8 mouse cellular contexts compared by ENCODE assay signal in genomic region chr13:104179176-104179888, GRCm38 (mm10). TPM values are rescaled to one million over a fixed set of nuclear protein-coding genes. Genes with fewer than 3 reads are reported as not detected.
DNase-seq lines count a peak whose midpoint lies in the region; ATAC-seq and TF ChIP-seq lines count a peak whose summit lies in the region.

No protein-coding gene starts in this region.

- no peak for DNase-seq in heart, postnatal 14 days
- DNase-seq in MN1 (ENCODE audit: low spot score) = peak; percentile 22
- DNase-seq in heart, postnatal 0 days (ENCODE audit: low spot score) = peak; percentile 14
- no peak for DNase-seq in thymus, postnatal 14 days
- DNase-seq in layer of hippocampus, postnatal 25 days (ENCODE audit: extremely low spot score in 1 of 2, low spot score in 1 of 2) = no peak
- DNase-seq in layer of hippocampus, adult 11-12 months (ENCODE audit: low spot score) = no peak

- 10% methylated on average over 13 of the region's 13 CpGs for WGBS in heart, embryonic 13.5 days
- WGBS in heart, postnatal 0 days = 8% methylated on average over 13 of the region's 13 CpGs

- no peaks in the 10 kb centered on the region for H3K27me3 ChIP-seq in heart, embryonic 13.5 days (replicated peaks)
- H3K27me3 ChIP-seq in heart, postnatal 0 days (ENCODE audit: control insufficient read depth, insufficient read depth, low read length) = no peaks in the 10 kb centered on the region

- ATAC-seq in heart, embryonic 13.5 days (ENCODE audit: extremely low read depth, insufficient number of reproducible peaks, low FRiP score, low TSS enrichment) = no peak
- no peak for ATAC-seq in heart, postnatal 0 days (ENCODE audit: insufficient read depth, low read depth)
- peak; percentile 49 for ATAC-seq in megakaryocyte-erythroid progenitor cell, adult 5-6 weeks (replicated peaks; ENCODE audit: low FRiP score, low TSS enrichment, poor library complexity, severe bottlenecking)

- H3K9ac ChIP-seq in heart, embryonic 13.5 days = peak overlapping the region; percentile 93
- H3K9ac ChIP-seq in heart, postnatal 0 days (replicated peaks; ENCODE audit: low read depth, low read length) = peak overlapping the region; percentile 83

- TF ChIP-seq CTCF in heart, postnatal 0 days (IDR thresholded peaks at IDR 0.05; ENCODE audit: low read depth) = no peak

- no peak for TF ChIP-seq EP300 in heart, postnatal 0 days (IDR thresholded peaks at IDR 0.05; ENCODE audit: low read depth)

- H3K9me3 ChIP-seq in heart, embryonic 13.5 days = no peaks in the 10 kb centered on the region
- no peaks in the 10 kb centered on the region for H3K9me3 ChIP-seq in heart, postnatal 0 days (replicated peaks; ENCODE audit: control insufficient read depth, low read length)

- peak overlapping the region; percentile 83 for H3K4me3 ChIP-seq in heart, embryonic 13.5 days
- H3K4me3 ChIP-seq in heart, postnatal 0 days (ENCODE audit: low read depth, low read length) = peak overlapping the region; percentile 98

- peaks cover 18% of the 10 kb centered on the region for H3K4me1 ChIP-seq in heart, embryonic 13.5 days
- H3K4me1 ChIP-seq in heart, postnatal 0 days (ENCODE audit: control insufficient read depth, insufficient read depth) = peaks cover 14% of the 10 kb centered on the region

- H3K36me3 ChIP-seq in heart, embryonic 13.5 days = peaks cover 43% of the 10 kb centered on the region
- H3K36me3 ChIP-seq in heart, postnatal 0 days (replicated peaks; ENCODE audit: control insufficient read depth, insufficient read depth, low read length) = peaks cover 19% of the 10 kb centered on the region; the same call in 1 of the 2 replicates

- intact Hi-C loops in heart, postnatal 14 days (cut with DNase I) = loop anchor here (5.0 kb wide), 1 partner anchor 48 kb away; the partner anchor contains the start of genes Cenpk and Ppwd1

- H3K27ac ChIP-seq in heart, embryonic 13.5 days (replicated peaks) = peak overlapping the region; percentile 82
- peak overlapping the region; percentile 85 for H3K27ac ChIP-seq in heart, postnatal 0 days (ENCODE audit: low read depth)

- H3K4me2 ChIP-seq in heart, embryonic 13.5 days = peak overlapping the region; percentile 83
- peak overlapping the region; percentile 69 for H3K4me2 ChIP-seq in heart, postnatal 0 days (ENCODE audit: low read depth, low read length)

RNA-seq across cellular contexts. Expression of gene Trim23, which starts 0.7 kb away (rescaled TPM):
- 13.6 and 14.5 TPM in 2 replicates for polyA plus RNA-seq in heart, embryonic 13.5 days (2015; fragmentation: Nextera tagmentation; extraction: Ambion mirVana)
- total RNA-seq in heart, postnatal 14 days (2021) = 10 to 100 TPM; 18.8 to 20.6 TPM
- total RNA-seq in heart, postnatal 0 days (2014; rRNA removed; ENCODE audit: low replicate concordance) = 16.8 and 20.6 TPM in 2 replicates
- 13.2 and 14.3 TPM in 2 replicates for polyA plus RNA-seq in heart, postnatal 0 days (2015; fragmentation: Nextera tagmentation; extraction: Ambion mirVana)
- 13.4 and 13.6 TPM in 2 replicates for total RNA-seq in megakaryocyte-erythroid progenitor cell, adult 5-6 weeks (2014; fragmentation: Nextera tagmentation)
- total RNA-seq in megakaryocyte-erythroid progenitor cell, adult 5-6 weeks (2017) = 29.4 and 33.7 TPM in 2 replicates
- total RNA-seq in layer of hippocampus, postnatal 25 days (2021) = 10 to 100 TPM; 57.5 to 59.5 TPM

RNA-seq across cellular contexts. Expression of gene Trappc13, which starts 1.1 kb away (rescaled TPM):
- polyA plus RNA-seq in heart, embryonic 13.5 days (2015; fragmentation: Nextera tagmentation; extraction: Ambion mirVana) = 41.9 and 45.7 TPM in 2 replicates
- total RNA-seq in heart, postnatal 14 days (2021) = 10 to 100 TPM; 32.9 to 36.9 TPM
- 28.3 and 35.4 TPM in 2 replicates for total RNA-seq in heart, postnatal 0 days (2014; rRNA removed; ENCODE audit: low replicate concordance)
- polyA plus RNA-seq in heart, postnatal 0 days (2015; fragmentation: Nextera tagmentation; extraction: Ambion mirVana) = 33.1 and 38.8 TPM in 2 replicates
- 25.1 and 36.0 TPM in 2 replicates for total RNA-seq in megakaryocyte-erythroid progenitor cell, adult 5-6 weeks (2014; fragmentation: Nextera tagmentation)
- 63.3 and 69.3 TPM in 2 replicates for total RNA-seq in megakaryocyte-erythroid progenitor cell, adult 5-6 weeks (2017)
- 10 to 100 TPM; 48.7 to 55.5 TPM for total RNA-seq in layer of hippocampus, postnatal 25 days (2021)

RNA-seq across cellular contexts. Expression of gene Cenpk, which starts 49.1 kb away (rescaled TPM):
- 49.5 and 53.6 TPM in 2 replicates for polyA plus RNA-seq in heart, embryonic 13.5 days (2015; fragmentation: Nextera tagmentation; extraction: Ambion mirVana)
- total RNA-seq in heart, postnatal 14 days (2021) = 1 to 10 TPM; 1.4 to 1.9 TPM
- total RNA-seq in heart, postnatal 0 days (2014; rRNA removed; ENCODE audit: low replicate concordance) = 0.19 and 4.5 TPM in 2 replicates
- polyA plus RNA-seq in heart, postnatal 0 days (2015; fragmentation: Nextera tagmentation; extraction: Ambion mirVana) = 17.3 and 18.2 TPM in 2 replicates
- total RNA-seq in megakaryocyte-erythroid progenitor cell, adult 5-6 weeks (2014; fragmentation: Nextera tagmentation) = 74.1 and 80.7 TPM in 2 replicates
- total RNA-seq in megakaryocyte-erythroid progenitor cell, adult 5-6 weeks (2017) = 149 and 152 TPM in 2 replicates
- 1 to 10 TPM; 1.0 to 1.4 TPM for total RNA-seq in layer of hippocampus, postnatal 25 days (2021)

RNA-seq across cellular contexts. Expression of gene Ppwd1, which starts 49.3 kb away (rescaled TPM):
- polyA plus RNA-seq in heart, embryonic 13.5 days (2015; fragmentation: Nextera tagmentation; extraction: Ambion mirVana) = 8.1 TPM in 2 replicates
- total RNA-seq in heart, postnatal 14 days (2021) = 1 to 10 TPM; 8.4 TPM
- total RNA-seq in heart, postnatal 0 days (2014; rRNA removed; ENCODE audit: low replicate concordance) = 2.1 and 4.8 TPM in 2 replicates
- 5.4 and 5.8 TPM in 2 replicates for polyA plus RNA-seq in heart, postnatal 0 days (2015; fragmentation: Nextera tagmentation; extraction: Ambion mirVana)
- 35.4 and 47.5 TPM in 2 replicates for total RNA-seq in megakaryocyte-erythroid progenitor cell, adult 5-6 weeks (2014; fragmentation: Nextera tagmentation)
- total RNA-seq in megakaryocyte-erythroid progenitor cell, adult 5-6 weeks (2017) = 45.6 and 55.2 TPM in 2 replicates
- total RNA-seq in layer of hippocampus, postnatal 25 days (2021) = 10 to 100 TPM; 11.6 to 14.1 TPM

Comparison
In these comparisons a context has a peak if more than half of its experiments do, and no peak if none do; other contexts are left out.
1. DNase-seq: peak in MN1 (single experiment) and heart, postnatal 0 days (single experiment); none in heart, postnatal 14 days (0 of 2), thymus, postnatal 14 days (single experiment), layer of hippocampus, postnatal 25 days (0 of 2) and layer of hippocampus, adult 11-12 months (single experiment).
2. RNA of gene Cenpk, which starts 49.1 kb away (total RNA-seq): 74.1 to 152 TPM in megakaryocyte-erythroid progenitor cell, adult 5-6 weeks; 1.4 to 1.9 TPM in heart, postnatal 14 days, 1.0 to 1.4 TPM in layer of hippocampus, postnatal 25 days and 0.19 to 4.5 TPM in heart, postnatal 0 days; every median in the first group is over 10 times any median in the second.